Mouse (Mus musculus): ENCODE measurements at regions not wholly inside any gene's neighbourhood (a gene's known extent, or its start where the extent isn't known, plus 50 kb on each side); places are given as distances from the start of the nearest gene placed in this dataset.

GRCm38 (mm10) chr7:70834787-70835461 is 468.4 kb upstream of the Nr2f2 start:
- no peak for DNase-seq (ENCODE audit: low spot score)

- no peak for DNase-seq (ENCODE audit: low spot score)
Observed at GRCm38 (mm10) chr7:70828486-70829195, 462.1 kb upstream of the Nr2f2 start.

DNA sequence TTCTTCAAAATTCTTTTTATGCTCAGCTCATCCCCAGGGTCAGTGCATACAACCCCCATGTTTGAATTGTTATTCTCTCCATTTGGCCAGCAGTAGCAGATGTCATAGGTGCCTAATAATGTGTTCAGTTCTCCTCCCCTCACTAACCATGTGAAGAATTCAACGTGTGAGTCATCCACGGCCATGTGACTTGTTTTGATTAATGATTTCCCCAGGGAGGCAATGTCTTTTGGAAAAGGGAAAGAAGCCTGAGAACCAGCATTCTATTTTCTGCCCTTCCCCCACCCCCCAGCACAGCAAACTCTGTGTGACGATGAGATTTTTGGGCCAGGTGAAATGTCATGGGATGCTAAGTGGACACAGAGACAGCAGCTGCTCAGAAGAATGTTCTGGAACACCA is 459.5 kb upstream of the Nr2f2 start:
- no peak for DNase-seq (ENCODE audit: low spot score)

- DNase-seq (ENCODE audit: low spot score), result peak; percentile 19
Observed at GRCm38 (mm10) chr7:70823020-70823419, 456.5 kb upstream of the Nr2f2 start.

DNA sequence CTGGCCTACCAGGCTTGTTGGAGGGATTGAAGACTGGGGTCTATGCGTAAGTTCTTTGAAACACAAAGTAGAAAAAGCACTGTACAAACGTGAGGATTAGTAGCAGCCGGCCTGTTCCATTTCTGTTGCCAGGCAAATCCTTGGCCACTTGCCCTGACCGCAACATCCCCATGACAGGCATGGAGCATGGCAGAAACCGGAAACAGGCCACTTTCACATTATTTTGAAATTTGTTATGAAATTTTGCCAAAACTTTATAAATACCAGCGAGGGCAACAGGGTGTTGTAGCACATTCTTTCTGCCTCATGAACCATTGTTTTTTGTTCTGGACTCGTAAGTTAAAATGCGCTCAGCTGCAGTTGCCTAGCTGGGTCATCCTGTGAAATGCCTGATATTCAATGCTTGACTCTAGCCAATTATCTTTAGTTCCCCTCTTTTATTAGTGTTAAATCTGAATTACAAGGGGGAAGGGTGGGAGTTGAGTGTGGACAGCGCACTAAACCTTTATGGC is 455.8 kb upstream of the Nr2f2 start:
- DNase-seq (ENCODE audit: low spot score), result peak; percentile 72

DNA sequence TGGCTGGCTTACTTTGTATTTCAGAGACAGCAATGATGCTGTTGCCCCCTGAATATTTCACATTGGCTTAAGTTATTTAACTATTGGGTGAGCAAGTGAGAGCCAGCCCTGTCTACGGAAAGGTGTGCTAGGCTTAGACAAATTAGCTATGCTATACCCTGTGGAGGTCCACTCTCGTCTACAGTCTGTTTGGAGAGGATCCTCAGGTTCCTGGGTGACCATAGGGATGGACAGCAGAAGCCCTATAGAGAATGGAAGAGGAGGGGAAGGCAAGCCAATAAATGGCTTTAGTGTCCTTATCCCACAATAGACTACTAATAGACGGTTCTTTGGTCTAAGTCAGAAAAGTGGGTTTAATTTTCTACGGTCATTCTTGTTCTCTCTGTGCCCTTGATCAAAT is 455.3 kb upstream of the Nr2f2 start:
- no peak for DNase-seq (ENCODE audit: low spot score)

- DNase-seq (ENCODE audit: low spot score), result no peak
Observed at GRCm38 (mm10) chr7:70817347-70817913, 450.9 kb upstream of the Nr2f2 start.

GRCm38 (mm10) chr7:70814391-70814790 is 447.9 kb upstream of the Nr2f2 start:
- DNase-seq (ENCODE audit: low spot score), result no peak

DNA sequence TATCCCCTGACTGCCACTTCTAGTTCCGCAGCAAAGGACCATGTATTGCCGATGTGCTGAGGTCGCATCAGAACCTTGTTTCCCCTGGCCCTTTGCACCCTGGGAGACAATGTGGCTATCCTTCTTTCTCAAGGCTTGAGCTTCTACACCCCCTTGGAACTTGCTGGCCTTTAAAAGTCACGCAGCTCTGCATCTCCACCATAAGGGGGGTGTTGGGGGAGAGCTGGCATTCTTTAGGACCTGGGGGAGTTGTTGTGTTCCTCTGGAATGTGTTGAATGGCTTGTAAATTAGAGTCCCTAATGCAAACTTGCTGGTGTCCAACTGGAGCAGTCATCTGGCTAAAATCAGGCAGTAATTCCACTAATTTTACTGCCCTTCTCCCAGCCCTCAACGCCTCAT is 446.6 kb upstream of the Nr2f2 start:
- no peak for DNase-seq (ENCODE audit: low spot score)

- DNase-seq (ENCODE audit: low spot score), result no peak
Observed at GRCm38 (mm10) chr7:70810411-70811090, 444.0 kb upstream of the Nr2f2 start.

- DNase-seq (ENCODE audit: low spot score), result no peak
Observed at GRCm38 (mm10) chr7:70804281-70804680, 437.7 kb upstream of the Nr2f2 start.

GRCm38 (mm10) chr7:70799976-70800375 is 433.4 kb upstream of the Nr2f2 start:
- no peak for DNase-seq (ENCODE audit: low spot score)

- no peak for DNase-seq (ENCODE audit: low spot score)
Observed at GRCm38 (mm10) chr7:70799031-70799766, 432.7 kb upstream of the Nr2f2 start.

DNA sequence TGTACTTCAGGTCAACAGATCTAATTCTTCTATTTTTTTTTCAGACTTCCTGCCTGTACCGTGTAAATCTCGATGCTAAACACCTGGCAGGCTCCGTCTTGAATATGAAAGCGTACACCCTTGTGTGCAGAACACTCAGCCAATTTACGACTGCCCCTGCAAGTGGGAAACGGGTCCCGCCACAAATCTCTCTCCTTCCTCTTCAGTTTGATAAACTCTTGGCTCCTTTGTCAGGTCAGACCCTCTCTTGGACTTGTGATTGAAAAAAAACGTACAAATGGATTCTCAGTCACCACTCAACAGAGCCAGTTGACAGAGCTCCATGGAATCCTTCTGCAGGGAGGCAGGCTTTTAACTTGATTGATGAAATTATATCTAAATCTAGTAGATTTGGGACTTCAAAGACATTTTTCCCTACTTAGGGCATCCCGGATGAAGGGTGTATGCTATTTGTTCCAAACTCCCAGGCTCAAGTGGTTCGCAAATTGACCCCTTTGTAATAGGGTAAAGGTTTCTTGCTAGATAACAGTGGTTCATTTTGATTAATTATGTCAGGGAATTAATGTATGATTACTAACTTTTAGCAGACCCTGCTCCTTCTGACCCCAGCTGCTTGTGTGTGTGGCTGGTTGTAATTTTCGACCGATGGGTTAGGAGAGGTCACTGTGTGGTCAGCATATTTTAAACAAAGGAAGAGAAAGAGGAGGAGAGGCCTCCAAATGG is 429.7 kb upstream of the Nr2f2 start:
- DNase-seq (ENCODE audit: low spot score), result no peak

GRCm38 (mm10) chr7:70788902-70789796 is 422.6 kb upstream of the Nr2f2 start:
- no peak for DNase-seq (ENCODE audit: low spot score)

GRCm38 (mm10) chr7:70787966-70788365 is 421.4 kb upstream of the Nr2f2 start:
- DNase-seq (ENCODE audit: low spot score), result no peak

DNA sequence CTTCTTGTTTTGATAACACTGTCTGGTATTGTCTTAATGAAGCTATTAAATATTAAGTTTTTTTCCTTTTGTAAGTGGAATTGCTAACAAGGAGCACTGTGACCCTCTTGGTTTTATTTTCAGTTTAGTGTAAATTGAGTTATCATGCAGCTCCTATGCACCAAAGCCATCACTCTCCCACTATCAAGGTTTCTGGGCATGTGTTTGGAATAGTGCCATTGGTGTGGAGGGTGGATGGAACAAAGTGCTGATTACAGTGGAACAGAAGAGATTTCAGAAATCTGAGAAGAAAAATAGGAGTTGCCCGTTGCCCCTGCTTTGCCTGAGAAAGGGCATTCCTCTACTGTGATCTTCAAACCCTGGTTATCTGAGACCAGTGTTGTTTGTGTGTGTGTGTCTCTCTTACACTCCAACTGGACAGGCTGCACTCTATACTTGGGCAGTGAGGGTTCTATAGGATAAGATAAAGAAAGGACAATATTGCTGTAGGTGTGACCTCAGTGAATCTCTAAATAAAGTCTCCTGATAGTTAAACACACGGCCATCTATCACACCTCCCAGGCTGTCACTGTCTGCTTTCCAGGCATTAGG is 414.3 kb upstream of the Nr2f2 start:
- DNase-seq (ENCODE audit: low spot score), result no peak

DNA sequence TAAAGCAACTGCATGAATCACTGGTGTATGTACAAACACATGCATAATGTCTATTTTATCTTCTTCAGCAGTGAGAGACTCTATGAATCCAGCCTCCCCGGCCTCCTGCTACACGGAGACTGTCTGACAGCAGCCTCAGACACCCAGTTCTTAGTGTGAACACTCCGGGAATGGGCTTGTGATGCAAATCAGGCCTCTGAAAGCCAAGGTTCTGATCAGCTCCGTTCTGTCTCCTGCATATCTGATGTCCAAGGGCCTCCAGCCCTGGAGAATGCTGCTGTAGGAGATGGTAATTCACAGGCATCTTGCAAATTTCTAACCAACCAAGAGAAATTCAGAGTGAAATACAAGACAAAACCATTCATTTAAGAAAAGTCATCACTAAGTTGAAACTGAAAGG is 411.2 kb upstream of the Nr2f2 start:
- no peak for DNase-seq (ENCODE audit: low spot score)

GRCm38 (mm10) chr7:70769655-70770054 is 403.1 kb upstream of the Nr2f2 start:
- DNase-seq (ENCODE audit: low spot score), result no peak

DNA sequence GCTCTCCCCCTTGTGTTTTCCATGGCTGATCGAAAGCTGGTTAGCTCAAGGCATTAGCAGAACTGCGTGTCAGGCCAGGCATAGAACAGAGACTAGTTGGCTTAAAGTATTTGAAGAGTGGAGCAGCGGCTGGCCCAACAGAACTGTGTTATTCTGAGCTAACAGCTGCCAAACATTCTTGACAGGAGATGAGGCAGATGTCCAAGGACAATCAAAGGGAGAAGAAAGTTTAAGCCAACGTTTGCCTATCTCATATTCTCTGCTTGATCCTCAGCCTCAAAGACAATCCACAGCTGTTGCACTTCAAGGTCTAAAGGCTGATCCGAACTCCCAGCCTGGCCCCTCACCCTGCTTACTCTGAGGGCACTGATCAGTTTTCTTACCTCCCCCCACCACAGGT is 401.2 kb upstream of the Nr2f2 start:
- DNase-seq (ENCODE audit: low spot score), result no peak

Data from ovary, postnatal 36 days (tissue).